Mouse (Mus musculus) E14TG2a.4 (cell line): ENCODE results near the gene Pemt.

ENCODE experiments used
- CTCF ChIP-seq: conservative IDR thresholded peaks from 2 replicates; pipeline ENCODE4 v1.5.1; 2014; ENCODE audit warnings: low read length
- POU5F1 ChIP-seq: IDR thresholded peaks from 2 replicates; pipeline ENCODE4 v1.6.1; 2014; ENCODE audit warnings: low read length, borderline replicate concordance

DNA sequence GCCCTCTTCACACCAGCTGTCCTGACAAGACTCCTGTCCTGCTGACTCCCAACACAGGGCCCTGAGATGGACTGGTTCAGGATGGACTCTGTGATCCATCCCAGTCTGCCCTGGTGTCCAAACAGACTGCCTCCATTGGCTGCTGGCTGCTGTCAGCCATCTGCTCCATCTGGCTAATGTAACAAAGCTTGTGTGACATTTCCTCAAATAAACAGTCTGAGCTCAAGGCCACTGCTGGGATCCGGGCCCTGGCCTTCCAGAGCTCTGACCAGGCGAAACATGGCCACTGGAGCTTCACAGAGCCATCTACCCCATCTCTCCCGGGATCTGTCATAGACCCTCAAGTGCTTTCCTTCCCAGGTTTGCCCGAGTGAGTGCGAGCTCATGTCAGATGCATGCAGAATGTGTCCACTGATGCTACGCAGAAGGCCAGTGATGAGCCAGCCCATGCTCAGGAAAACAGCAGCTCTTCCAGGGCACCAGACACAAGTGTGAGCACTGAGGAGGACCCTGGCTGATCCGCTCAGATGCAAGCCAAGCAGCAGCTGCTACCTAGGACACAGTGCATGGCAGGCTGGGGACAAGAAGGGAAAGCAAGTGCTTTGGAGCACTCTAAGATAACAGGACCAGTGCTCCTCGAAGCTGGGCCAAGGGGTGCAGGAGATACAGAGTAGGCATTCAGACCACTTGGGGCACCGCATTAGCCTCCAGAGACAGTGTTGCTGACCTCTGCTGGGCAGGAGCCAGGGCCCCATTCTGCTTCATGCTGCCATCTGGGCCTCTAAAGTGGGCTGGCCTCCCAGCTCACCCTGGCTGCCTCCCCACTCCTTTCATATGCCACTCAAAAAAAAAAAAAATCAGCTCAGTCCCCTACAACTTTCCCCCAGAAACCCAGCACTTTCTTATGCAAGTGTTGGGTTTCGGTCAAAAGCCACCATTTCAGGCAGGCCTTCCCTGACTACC, 18.1 kb downstream of the Pemt start:
- no peak for TF ChIP-seq CTCF
- no peak for TF ChIP-seq POU5F1
